Mouse (Mus musculus): ENCODE measurements around the gene Tmem120a. TPM values are rescaled to one million over a fixed set of nuclear protein-coding genes. Genes with fewer than 3 reads are reported as not detected.

Tmem120a gene
- 19.2 and 27.6 TPM in 2 replicates for polyA plus RNA-seq (2015; fragmentation: Nextera tagmentation; extraction: Ambion mirVana)

GRCm38 (mm10) chr5:135743741-135744609, at the start of gene Tmem120a:
Gene Tmem120a, minus strand, starts transcription at chr5:135744448.

GRCm38 (mm10) chr5:135778471-135779445, 34.5 kb upstream of the Tmem120a start, which contains the start of gene Mdh2:
Gene Mdh2, plus strand, starts transcription at chr5:135778480.

GRCm38 (mm10) chr5:135777796-135778470, 33.7 kb upstream of the Tmem120a start, which contains the start of gene Styxl1:
Gene Styxl1, minus strand, starts transcription at chr5:135778385.

Other genes with a start within 250 kb of the Tmem120a start
- 9.0 and 11.2 TPM in 2 replicates for gene Hip1, start 199.3 kb downstream of the Tmem120a start, polyA plus RNA-seq (2015; fragmentation: Nextera tagmentation; extraction: Ambion mirVana)
- not detected in 2 replicates for gene Ccl26, start 180.9 kb downstream of the Tmem120a start, polyA plus RNA-seq (2015; fragmentation: Nextera tagmentation; extraction: Ambion mirVana)
- 2.8 and 6.6 TPM in 2 replicates for gene Ccl24, start 171.4 kb downstream of the Tmem120a start, polyA plus RNA-seq (2015; fragmentation: Nextera tagmentation; extraction: Ambion mirVana)
- 14.1 and 16.2 TPM in 2 replicates for gene Rhbdd2, start 111.8 kb downstream of the Tmem120a start, polyA plus RNA-seq (2015; fragmentation: Nextera tagmentation; extraction: Ambion mirVana)
- gene Por, start 74.4 kb downstream of the Tmem120a start, polyA plus RNA-seq (2015; fragmentation: Nextera tagmentation; extraction: Ambion mirVana): 21.4 and 27.3 TPM in 2 replicates
- gene Styxl1, start 33.9 kb upstream of the Tmem120a start, polyA plus RNA-seq (2015; fragmentation: Nextera tagmentation; extraction: Ambion mirVana): 0.50 and 0.54 TPM in 2 replicates
- gene Mdh2, start 34.0 kb upstream of the Tmem120a start, polyA plus RNA-seq (2015; fragmentation: Nextera tagmentation; extraction: Ambion mirVana): 308 and 325 TPM in 2 replicates
- gene Srrm3, start 62.4 kb upstream of the Tmem120a start, polyA plus RNA-seq (2015; fragmentation: Nextera tagmentation; extraction: Ambion mirVana): 0.08 TPM in 2 replicates
- 64.5 and 67.6 TPM in 2 replicates for gene Hspb1, start 143.5 kb upstream of the Tmem120a start, polyA plus RNA-seq (2015; fragmentation: Nextera tagmentation; extraction: Ambion mirVana)
- gene Ywhag, start 190.2 kb upstream of the Tmem120a start, polyA plus RNA-seq (2015; fragmentation: Nextera tagmentation; extraction: Ambion mirVana): 55.4 and 62.3 TPM in 2 replicates
- gene Ssc4d, start 230.1 kb upstream of the Tmem120a start, polyA plus RNA-seq (2015; fragmentation: Nextera tagmentation; extraction: Ambion mirVana): 2.8 and 3.6 TPM in 2 replicates
- not detected in 2 replicates for gene Zp3, start 235.7 kb upstream of the Tmem120a start, polyA plus RNA-seq (2015; fragmentation: Nextera tagmentation; extraction: Ambion mirVana)

Data from spleen, postnatal 0 days (tissue).